Mouse (Mus musculus) midbrain, embryonic 14.5 days (tissue): ENCODE results near the gene Elovl2. TPM values are rescaled to one million over a fixed set of nuclear protein-coding genes. Genes with fewer than 3 reads are reported as not detected.

ENCODE experiments used
- ATAC-seq: fragments of 200-750 bp; cut with Nextera tagmentation; 2 replicates; pipeline ENCODE4 v1.8.0; 2017; ENCODE audit warnings: moderate number of reproducible peaks, moderate library complexity; ENCODE audit not compliant: low FRiP score, low TSS enrichment
- DNase-seq: peaks from one replicate; pipeline ENCODE4 v3.0.0-alpha.2; 2015
- H3K27ac ChIP-seq: fragments of 300-500 bp; sonication (generic); replicated peaks from 2 replicates; pipeline ENCODE4 v1.5.1; 2014; ENCODE audit warnings: mild to moderate bottlenecking, low read depth, low read length, moderate library complexity
- H3K27me3 ChIP-seq: fragments of 300-500 bp; sonication (generic); 2 replicates; pipeline ENCODE4 v1.6.1; 2014; ENCODE audit warnings: low read length, control low read depth, mixed read lengths; ENCODE audit not compliant: control insufficient read depth, insufficient read depth
- H3K36me3 ChIP-seq: fragments of 300-500 bp; sonication (generic); 2 replicates; pipeline ENCODE4 v1.6.1; 2014; ENCODE audit warnings: low read length, control low read depth; ENCODE audit not compliant: control insufficient read depth, insufficient read depth
- H3K4me1 ChIP-seq: fragments of 300-500 bp; sonication (generic); 2 replicates; pipeline ENCODE4 v1.6.1; 2014; ENCODE audit warnings: mild to moderate bottlenecking, antibody characterized with exemption, low read length, control low read depth; ENCODE audit not compliant: control insufficient read depth, insufficient read depth
- H3K4me2 ChIP-seq: fragments of 300-500 bp; sonication (generic); 2 replicates; pipeline ENCODE4 v1.6.1; 2014; ENCODE audit warnings: mild to moderate bottlenecking, low read length, moderate library complexity
- H3K4me3 ChIP-seq: fragments of 300-500 bp; sonication (generic); replicated peaks from 2 replicates; pipeline ENCODE4 v1.5.1; 2014; ENCODE audit warnings: low read depth, low read length
- H3K9ac ChIP-seq: fragments of 300-500 bp; sonication (generic); replicated peaks from 2 replicates; pipeline ENCODE4 v1.6.1; 2014; ENCODE audit warnings: mild to moderate bottlenecking, low read length, moderate library complexity
- H3K9me3 ChIP-seq: fragments of 300-500 bp; sonication (generic); 2 replicates; pipeline ENCODE4 v1.6.1; 2016; ENCODE audit warnings: low read length, control low read depth, mixed read lengths; ENCODE audit not compliant: control insufficient read depth
- WGBS: fragments of 180-500 bp; shearing (Covaris S2); extraction: QIAGEN DNeasy Blood & Tissue Kit; methylation state at CpG from one replicate; pipeline ENCODE4 v1.1.7; 2014; 5-methylcytosine and 5-hydroxymethylcytosine counted together
- polyA plus RNA-seq: library from polyadenylated mRNA; unstranded; fragments of >200 nt; fragmentation: Nextera tagmentation; extraction: Ambion mirVana; gene quantifications from 2 replicates; pipeline ENCODE4 v1.2.1, GENCODE M21; 2014

Gene Elovl2
- polyA plus RNA-seq, 1 experiment from 2014 or later, result 48.3 TPM

GRCm38 (mm10) chr13:41203691-41204090 lies 16.5 kb downstream of the Elovl2 start:
- no peaks in the 10 kb centered on the region for H3K9me3 ChIP-seq
- H3K36me3 ChIP-seq, result no peaks in the 10 kb centered on the region
- H3K4me1 ChIP-seq, result peaks cover 10% of the 10 kb centered on the region; the same call in 1 of the 2 replicates
- DNase-seq (no peak), ATAC-seq (no peak)
- no peak overlapping the region for H3K4me2 ChIP-seq
- no peak overlapping the region for H3K9ac ChIP-seq
- 68% methylated on average over 9 of the region's 9 CpGs for WGBS
- no peaks in the 10 kb centered on the region for H3K27me3 ChIP-seq
- no peak overlapping the region for H3K27ac ChIP-seq
- H3K4me3 ChIP-seq, result no peak overlapping the region

GRCm38 (mm10) chr13:41203289-41203688 lies 16.9 kb downstream of the Elovl2 start:
- no peak overlapping the region for H3K4me2 ChIP-seq
- no peaks in the 10 kb centered on the region for H3K9me3 ChIP-seq
- no peak overlapping the region for H3K4me3 ChIP-seq
- H3K4me1 ChIP-seq, result peaks cover 10% of the 10 kb centered on the region; the same call in 1 of the 2 replicates
- DNase-seq (no peak), ATAC-seq (no peak)
- H3K36me3 ChIP-seq, result no peaks in the 10 kb centered on the region
- H3K27ac ChIP-seq, result no peak overlapping the region
- WGBS, result 62% methylated on average over 7 of the region's 7 CpGs
- H3K9ac ChIP-seq, result no peak overlapping the region
- no peaks in the 10 kb centered on the region for H3K27me3 ChIP-seq

GRCm38 (mm10) chr13:41200861-41201260 lies 19.3 kb downstream of the Elovl2 start:
- Histone ChIP-seq H3K9me3 (no peaks in the 10 kb centered on the region), H3K36me3 (0 out of 2 replicates have a peak, but pooled peaks cover 9% of the 10 kb centered on the region), H3K4me2 (no peak overlapping the region), H3K4me1 (peaks cover 10% of the 10 kb centered on the region; the same call in 1 of the 2 replicates), H3K4me3 (no peak overlapping the region), H3K27ac (no peak overlapping the region), H3K27me3 (no peaks in the 10 kb centered on the region), H3K9ac (no peak overlapping the region)
- 76% methylated on average over 2 of the region's 2 CpGs for WGBS
- ATAC-seq (no peak), DNase-seq (no peak)

- Histone ChIP-seq H3K27ac (no peak overlapping the region), H3K4me2 (no peak overlapping the region), H3K4me1 (no peaks in the 10 kb centered on the region), H3K27me3 (no peaks in the 10 kb centered on the region), H3K4me3 (no peak overlapping the region), H3K9ac (no peak overlapping the region), H3K9me3 (no peaks in the 10 kb centered on the region), H3K36me3 (peaks cover 39% of the 10 kb centered on the region)
- no peak for DNase-seq
- 73% methylated on average over 3 of the region's 3 CpGs for WGBS
- no peak for ATAC-seq
Measured at GRCm38 (mm10) chr13:41195640-41196333, 24.4 kb downstream of the Elovl2 start.

GRCm38 (mm10) chr13:41187886-41188285 lies 32.3 kb downstream of the Elovl2 start:
- DNase-seq, result no peak

GRCm38 (mm10) chr13:41158426-41158825 lies 61.8 kb downstream of the Elovl2 start:
- ATAC-seq (no peak), DNase-seq (peak; percentile 37)
- H3K4me1 ChIP-seq, result no peaks in the 10 kb centered on the region
- H3K4me3 ChIP-seq, result no peak overlapping the region
- no peaks in the 10 kb centered on the region for H3K27me3 ChIP-seq
- WGBS, result 69% methylated on average over 5 of the region's 5 CpGs
- H3K9me3 ChIP-seq, result no peaks in the 10 kb centered on the region
- H3K27ac ChIP-seq, result no peak overlapping the region
- H3K36me3 ChIP-seq, result no peaks in the 10 kb centered on the region
- H3K4me2 ChIP-seq, result no peak overlapping the region
- H3K9ac ChIP-seq, result no peak overlapping the region

More at GRCm38 (mm10) chr13:41187886-41188285, 32.3 kb downstream of the Elovl2 start:
- no peak overlapping the region for H3K4me2 ChIP-seq
- no peaks in the 10 kb centered on the region for H3K4me1 ChIP-seq
- H3K36me3 ChIP-seq, result peaks cover 79% of the 10 kb centered on the region
- no peak overlapping the region for H3K9ac ChIP-seq
- H3K9me3 ChIP-seq, result no peaks in the 10 kb centered on the region
- no peak overlapping the region for H3K27ac ChIP-seq
- ATAC-seq, result no peak
- no peak overlapping the region for H3K4me3 ChIP-seq
- 69% methylated on average over 6 of the region's 6 CpGs for WGBS
- no peaks in the 10 kb centered on the region for H3K27me3 ChIP-seq

- Histone ChIP-seq H3K27ac (no peak overlapping the region), H3K4me3 (no peak overlapping the region), H3K9me3 (no peaks in the 10 kb centered on the region), H3K9ac (no peak overlapping the region), H3K4me2 (no peak overlapping the region), H3K27me3 (no peaks in the 10 kb centered on the region), H3K4me1 (no peaks in the 10 kb centered on the region), H3K36me3 (no peaks in the 10 kb centered on the region)
- DNase-seq (no peak), ATAC-seq (no peak)
- 87% methylated on average over 11 of the region's 11 CpGs for WGBS
Measured at GRCm38 (mm10) chr13:41153146-41153545, 67.1 kb downstream of the Elovl2 start.

GRCm38 (mm10) chr13:41146271-41146670 lies 73.9 kb downstream of the Elovl2 start:
- Histone ChIP-seq H3K4me1 (no peaks in the 10 kb centered on the region), H3K36me3 (no peaks in the 10 kb centered on the region), H3K27ac (no peak overlapping the region), H3K4me3 (no peak overlapping the region), H3K9ac (no peak overlapping the region), H3K27me3 (no peaks in the 10 kb centered on the region), H3K4me2 (no peak overlapping the region), H3K9me3 (no peaks in the 10 kb centered on the region)
- peak; percentile 61 for DNase-seq
- ATAC-seq, result no peak
- 79% methylated on average over 10 of the region's 10 CpGs for WGBS

GRCm38 (mm10) chr13:41145433-41145970 lies 74.7 kb downstream of the Elovl2 start:
- H3K4me3 ChIP-seq, result no peak overlapping the region
- H3K27ac ChIP-seq, result no peak overlapping the region
- H3K9me3 ChIP-seq, result no peaks in the 10 kb centered on the region
- H3K4me2 ChIP-seq, result no peak overlapping the region
- DNase-seq (no peak), ATAC-seq (no peak)
- no peaks in the 10 kb centered on the region for H3K27me3 ChIP-seq
- WGBS, result 66% methylated on average over 6 of the region's 6 CpGs
- no peaks in the 10 kb centered on the region for H3K36me3 ChIP-seq
- H3K9ac ChIP-seq, result no peak overlapping the region
- H3K4me1 ChIP-seq, result no peaks in the 10 kb centered on the region
